Mouse (Mus musculus) thymus, postnatal 0 days (tissue): ENCODE data around the gene Slamf6. TPM values are rescaled to one million over a fixed set of nuclear protein-coding genes. Genes with fewer than 3 reads are reported as not detected.

Experiments used
- DNase-seq: peaks from one replicate; pipeline ENCODE4 v3.0.0-alpha.2; 2015; ENCODE audit warnings: low spot score
- polyA plus RNA-seq: library from polyadenylated mRNA; unstranded; fragments of >200 nt; fragmentation: Nextera tagmentation; extraction: Ambion mirVana; gene quantifications from 2 replicates; pipeline ENCODE4 v1.2.1, GENCODE M21; 2015

The Slamf6 gene
- polyA plus RNA-seq, 1 experiment from 2014 or later, result 249 TPM

- DNase-seq, result peak; percentile 32
These were observed 77.8 kb downstream of the Slamf6 start for GRCm38 (mm10) chr1:171994918-171995715.

GRCm38 (mm10) chr1:171996701-171997100 lies 79.4 kb downstream of the Slamf6 start:
- no peak for DNase-seq

GRCm38 (mm10) chr1:171998820-171999597 lies 81.7 kb downstream of the Slamf6 start:
- DNase-seq, result no peak

DNA sequence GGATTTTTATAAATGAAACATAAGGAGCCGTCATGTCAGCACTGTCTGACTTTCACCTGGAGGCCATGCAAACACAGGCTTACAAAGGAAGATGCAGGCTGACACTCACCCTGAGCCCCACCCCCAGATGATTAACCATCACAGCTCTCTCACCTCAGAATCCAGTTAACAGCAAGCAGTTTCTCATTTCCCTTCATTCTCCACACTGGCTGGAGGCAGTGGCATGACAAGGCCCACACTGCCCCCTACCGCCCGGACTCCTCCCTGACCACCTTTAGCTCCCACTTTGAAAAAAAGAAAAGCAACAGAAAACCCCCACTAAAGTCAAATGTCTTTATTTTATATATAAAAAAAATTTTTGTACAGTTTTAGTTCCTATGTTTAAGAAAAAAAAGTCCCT lies 83.3 kb downstream of the Slamf6 start:
- DNase-seq, result peak; percentile 82

GRCm38 (mm10) chr1:172001665-172002064 lies 84.3 kb downstream of the Slamf6 start:
- DNase-seq, result no peak

Other genes with a start within 250 kb of the Slamf6 start
- 100 and 114 TPM in 2 replicates for gene Cd48, start 235.5 kb upstream of the Slamf6 start, polyA plus RNA-seq
- 26.0 and 28.0 TPM in 2 replicates for gene Slamf1, start 150.4 kb upstream of the Slamf6 start, polyA plus RNA-seq
- 42.9 and 52.1 TPM in 2 replicates for gene Cd84, start 77.8 kb upstream of the Slamf6 start, polyA plus RNA-seq
- gene Gm10521, start 21.9 kb upstream of the Slamf6 start, polyA plus RNA-seq, result 0.39 and 0.88 TPM in 2 replicates
- gene Vangl2, start 110.9 kb downstream of the Slamf6 start, polyA plus RNA-seq, result 15.4 and 17.4 TPM in 2 replicates
- gene Nhlh1, start 140.1 kb downstream of the Slamf6 start, polyA plus RNA-seq, result not detected in 2 replicates
- 115 and 123 TPM in 2 replicates for gene Copa, start 165.0 kb downstream of the Slamf6 start, polyA plus RNA-seq
- 69.2 and 75.0 TPM in 2 replicates for gene Ncstn, start 165.3 kb downstream of the Slamf6 start, polyA plus RNA-seq
- gene Pex19, start 209.2 kb downstream of the Slamf6 start, polyA plus RNA-seq, result 73.9 and 74.0 TPM in 2 replicates
- gene Dcaf8, start 230.6 kb downstream of the Slamf6 start, polyA plus RNA-seq, result 93.2 and 103 TPM in 2 replicates